Mouse (Mus musculus): ENCODE data around the gene Thap7. TPM values are rescaled to one million over a fixed set of nuclear protein-coding genes. Genes with fewer than 3 reads are reported as not detected.

The Thap7 gene
- polyA plus RNA-seq (2015; fragmentation: Nextera tagmentation; extraction: Ambion mirVana): 68.2 and 69.0 TPM in 2 replicates

DNA sequence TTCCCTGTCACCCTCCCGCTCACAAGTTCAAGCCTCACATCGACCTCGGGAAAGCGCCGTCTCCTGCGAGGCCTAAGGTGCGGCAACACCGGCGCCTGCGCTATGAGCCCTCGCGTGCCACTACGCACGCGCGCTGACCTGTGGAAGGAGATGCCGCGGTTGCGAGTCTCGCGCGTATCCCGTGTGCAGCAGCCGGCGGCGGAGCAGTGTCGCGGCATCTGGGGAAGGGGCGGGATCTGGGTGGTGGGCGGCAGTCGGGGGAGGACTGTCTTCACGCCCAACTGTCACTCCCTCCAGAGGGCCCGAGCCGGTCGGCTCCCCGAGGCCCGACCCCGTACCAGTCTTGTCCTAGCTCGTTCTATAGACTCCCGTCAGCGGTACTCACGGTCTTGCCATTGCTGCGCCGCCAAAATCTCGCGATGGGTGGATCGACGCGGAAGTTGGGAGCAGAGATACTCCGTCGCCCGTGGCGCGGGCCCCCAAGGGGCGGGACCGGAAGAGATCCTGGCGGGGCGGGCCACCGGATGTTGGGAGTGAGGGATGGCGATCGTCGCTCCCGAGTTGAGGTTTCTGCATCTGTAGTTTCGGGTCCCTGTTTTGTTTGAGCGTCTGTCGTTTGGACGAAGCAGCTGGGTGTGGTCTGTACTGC is at the start of gene Thap7:
Thap7 (minus strand) TSS at position 497 of the 649 bp plus-strand sequence.
- peak; percentile 98 for ATAC-seq (ENCODE audit: low FRiP score)
- no peaks in the 10 kb centered on the region for H3K27me3 ChIP-seq
- H3K9me3 ChIP-seq: no peaks in the 10 kb centered on the region
- H3K4me2 ChIP-seq: peak within 1 kb of the TSS; percentile 87
- under 1% methylated on average over 67 of the region's 67 CpGs for WGBS
- peak within 1 kb of the TSS; percentile 59 for H3K4me3 ChIP-seq
- peak within 1 kb of the TSS; percentile 89 for H3K9ac ChIP-seq
- H3K27ac ChIP-seq: peak within 1 kb of the TSS; percentile 98
- peaks cover 34% of the 10 kb centered on the region for H3K36me3 ChIP-seq
- peaks cover 30% of the 10 kb centered on the region for H3K4me1 ChIP-seq (replicated peaks)

DNA sequence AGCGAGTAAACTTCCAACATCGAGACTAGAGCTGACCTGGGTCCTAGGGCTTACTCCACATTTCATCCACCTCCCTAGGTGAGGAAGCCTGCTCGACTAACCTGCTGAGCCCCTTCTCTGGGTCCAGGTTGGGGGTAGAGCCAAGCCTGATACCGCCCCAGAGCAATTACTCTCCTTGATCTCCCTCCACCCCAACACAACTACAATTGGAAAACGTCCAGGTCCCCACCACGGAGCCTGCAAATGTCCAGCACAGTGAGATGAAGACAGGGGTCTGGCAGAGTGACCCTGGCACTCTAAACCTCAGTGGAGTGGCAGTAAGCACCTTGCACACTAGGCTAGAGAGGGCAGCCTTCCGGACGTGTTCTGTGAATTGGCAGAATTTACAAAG is 45.9 kb upstream of the Thap7 start:
- H3K36me3 ChIP-seq: no peaks in the 10 kb centered on the region
- peak overlapping the region; percentile 53 for H3K4me3 ChIP-seq
- peaks cover 20% of the 10 kb centered on the region for H3K4me1 ChIP-seq (replicated peaks)
- H3K27ac ChIP-seq: peak overlapping the region; percentile 72; the same call in 1 of the 2 replicates
- peaks cover 54% of the 10 kb centered on the region for H3K27me3 ChIP-seq
- peak overlapping the region; percentile 75 for H3K4me2 ChIP-seq
- no peak for ATAC-seq (ENCODE audit: low FRiP score)
- WGBS: 17% methylated on average over 8 of the region's 8 CpGs
- peak overlapping the region; percentile 74 for H3K9ac ChIP-seq
- H3K9me3 ChIP-seq: no peaks in the 10 kb centered on the region

DNA sequence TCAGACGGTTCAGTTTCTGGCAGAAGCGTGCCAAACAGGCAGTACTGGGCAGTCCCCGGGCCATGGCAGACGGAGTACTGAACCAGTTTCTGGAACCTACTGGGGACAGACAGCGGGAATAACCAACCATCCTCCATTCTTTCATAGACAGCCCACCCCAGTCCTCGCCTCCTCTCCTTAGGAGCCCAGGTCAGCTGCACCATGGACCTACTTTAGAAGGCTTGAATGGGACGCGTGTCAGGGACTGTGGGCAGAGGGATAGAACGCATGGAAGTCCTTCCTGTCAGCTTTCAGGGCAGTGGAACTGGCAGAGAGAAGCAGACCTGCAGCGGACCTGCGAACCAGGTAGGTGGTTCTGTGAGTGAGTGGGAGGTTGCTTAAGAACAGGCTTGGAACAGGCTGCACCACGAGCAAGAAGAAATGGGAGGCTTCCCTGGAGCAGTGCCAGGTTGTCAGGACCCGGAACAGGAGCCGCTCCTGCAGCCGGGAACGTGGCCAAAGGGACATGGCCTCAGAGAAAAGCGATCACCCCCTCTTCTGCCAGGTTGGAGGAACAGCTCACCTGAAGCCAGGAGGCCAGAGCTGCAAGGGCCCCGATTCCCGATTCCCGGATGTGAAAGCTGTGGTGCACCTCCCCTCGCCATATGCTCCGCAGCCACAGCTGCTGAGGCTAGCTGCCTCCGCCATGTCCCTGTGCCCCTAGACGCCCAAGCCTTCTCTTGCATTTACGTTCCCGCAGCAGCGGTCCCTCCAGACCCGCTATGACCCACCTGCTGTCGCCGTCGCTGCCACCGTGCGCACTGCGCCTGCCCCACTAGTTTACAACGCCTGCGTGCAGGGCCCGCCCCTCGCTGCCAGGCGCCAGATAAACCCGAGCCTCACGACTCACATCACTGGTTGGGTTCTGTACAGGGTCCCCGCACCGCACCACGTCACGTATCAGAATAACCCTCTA is 45.2 kb upstream of the Thap7 start:
- no peaks in the 10 kb centered on the region for H3K9me3 ChIP-seq
- ATAC-seq (ENCODE audit: low FRiP score): peak; percentile 83
- H3K9ac ChIP-seq: peak overlapping the region; percentile 74
- H3K27me3 ChIP-seq: peaks cover 54% of the 10 kb centered on the region
- peak overlapping the region; percentile 75 for H3K4me2 ChIP-seq
- H3K4me3 ChIP-seq: peak overlapping the region; percentile 53
- WGBS: 16% methylated on average over 43 of the region's 45 CpGs
- H3K36me3 ChIP-seq: no peaks in the 10 kb centered on the region
- peaks cover 20% of the 10 kb centered on the region for H3K4me1 ChIP-seq (replicated peaks)
- H3K27ac ChIP-seq: peak overlapping the region; percentile 72

DNA sequence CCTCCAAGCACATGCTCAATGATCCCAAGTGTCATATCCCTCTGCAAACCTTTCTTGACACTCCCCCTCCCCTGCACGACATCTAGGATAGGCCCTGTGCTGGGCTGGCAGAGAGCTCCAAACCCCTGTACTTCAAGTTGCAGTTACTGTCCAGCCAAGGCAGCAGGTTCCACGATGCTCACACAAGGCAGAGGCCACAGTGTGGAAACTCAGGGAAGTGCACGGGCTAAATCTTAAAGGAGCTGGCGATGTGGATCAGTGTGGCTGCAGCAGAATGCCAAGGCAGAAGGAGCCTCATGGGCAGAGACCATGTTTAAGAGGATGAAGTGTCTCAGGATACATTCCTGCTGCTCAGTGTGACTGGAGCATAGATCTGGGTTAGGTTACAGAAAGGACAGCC is 35.2 kb upstream of the Thap7 start:
- peaks cover 13% of the 10 kb centered on the region for H3K4me1 ChIP-seq (replicated peaks)
- no peak overlapping the region for H3K9ac ChIP-seq
- no peak overlapping the region for H3K4me2 ChIP-seq
- no peaks in the 10 kb centered on the region for H3K9me3 ChIP-seq
- H3K27ac ChIP-seq: no peak overlapping the region
- no peak for ATAC-seq (ENCODE audit: low FRiP score)
- no peak overlapping the region for H3K4me3 ChIP-seq
- WGBS: 38% methylated on average over 4 of the region's 4 CpGs
- no peaks in the 10 kb centered on the region for H3K36me3 ChIP-seq
- peaks cover 22% of the 10 kb centered on the region for H3K27me3 ChIP-seq

DNA sequence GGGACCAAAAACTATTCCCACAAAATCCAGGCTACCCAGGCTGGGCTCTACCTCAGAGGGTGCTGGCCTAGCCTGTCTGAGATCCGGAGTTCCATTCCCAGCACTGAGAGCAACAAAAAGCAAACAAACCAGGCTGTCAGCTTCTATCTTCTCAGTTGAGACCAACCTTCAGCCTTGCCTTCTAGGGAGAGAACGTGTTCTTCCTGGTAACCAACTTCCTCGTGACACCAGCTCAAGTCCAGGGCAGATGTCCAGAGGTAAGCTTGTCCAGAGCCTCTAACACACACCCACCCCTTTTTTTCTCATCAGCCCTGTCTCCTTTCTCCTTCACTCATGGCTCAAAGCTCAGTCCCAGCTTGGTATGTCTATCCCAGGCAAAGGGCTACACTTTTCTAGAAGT is 33.8 kb upstream of the Thap7 start:
- peaks cover 28% of the 10 kb centered on the region for H3K27me3 ChIP-seq
- H3K9ac ChIP-seq: no peak overlapping the region
- 69% methylated on average over 3 of the region's 3 CpGs for WGBS
- H3K9me3 ChIP-seq: no peaks in the 10 kb centered on the region
- no peak overlapping the region for H3K27ac ChIP-seq
- no peak for ATAC-seq (ENCODE audit: low FRiP score)
- H3K4me1 ChIP-seq (replicated peaks): peaks cover 18% of the 10 kb centered on the region
- H3K4me3 ChIP-seq: no peak overlapping the region
- no peak overlapping the region for H3K4me2 ChIP-seq
- H3K36me3 ChIP-seq: no peaks in the 10 kb centered on the region

DNA sequence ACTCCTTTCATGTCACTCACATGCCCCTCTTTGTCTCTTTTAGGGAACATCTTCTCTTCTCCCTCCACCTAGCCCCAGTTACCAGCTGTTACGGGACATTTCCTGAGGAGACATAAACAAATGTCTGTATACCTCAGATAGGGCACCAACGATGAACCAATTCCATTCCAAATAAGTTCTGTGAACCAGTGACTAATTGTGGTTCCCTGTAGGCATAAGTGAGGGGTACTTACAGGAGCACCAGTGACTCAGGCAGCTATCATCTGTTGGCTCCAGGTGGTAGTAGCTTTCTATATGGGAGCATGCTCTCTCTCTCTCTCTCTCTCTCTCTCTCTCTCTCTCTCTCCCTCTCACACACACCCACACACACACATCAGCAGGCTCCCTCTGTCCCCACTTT is 33.3 kb upstream of the Thap7 start:
- Histone ChIP-seq H3K4me2 (no peak overlapping the region), H3K9ac (no peak overlapping the region), H3K27ac (no peak overlapping the region), H3K4me1 (replicated peaks) (peaks cover 20% of the 10 kb centered on the region), H3K27me3 (peaks cover 29% of the 10 kb centered on the region), H3K4me3 (no peak overlapping the region), H3K9me3 (no peaks in the 10 kb centered on the region), H3K36me3 (no peaks in the 10 kb centered on the region)
- 79% methylated on average over 2 of the region's 2 CpGs for WGBS
- no peak for ATAC-seq (ENCODE audit: low FRiP score)

DNA sequence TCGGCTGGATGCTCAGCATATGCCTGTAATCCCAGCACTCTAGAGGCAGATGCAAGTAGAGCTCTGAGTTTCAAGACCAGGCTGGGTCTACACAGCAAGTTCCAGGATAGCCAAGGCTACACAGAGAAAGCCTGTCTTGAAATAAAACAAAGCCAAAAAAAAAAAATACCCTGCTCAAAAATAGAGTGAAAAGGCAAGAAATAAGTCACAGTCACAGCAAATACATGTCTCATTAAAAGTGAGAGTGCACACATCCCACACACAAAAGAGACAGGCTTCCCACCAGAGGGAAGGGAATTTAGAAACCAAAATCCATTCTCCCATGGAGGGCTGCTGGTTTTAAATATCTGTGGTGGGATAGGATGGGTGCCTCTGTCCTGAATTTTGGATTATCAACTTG is 32.6 kb upstream of the Thap7 start:
- Histone ChIP-seq H3K27me3 (peaks cover 29% of the 10 kb centered on the region), H3K27ac (no peak overlapping the region), H3K9ac (no peak overlapping the region), H3K4me2 (no peak overlapping the region), H3K36me3 (no peaks in the 10 kb centered on the region), H3K4me1 (replicated peaks) (peaks cover 26% of the 10 kb centered on the region), H3K4me3 (no peak overlapping the region), H3K9me3 (no peaks in the 10 kb centered on the region)
- 40% methylated on average over 1 of the region's 1 CpGs for WGBS
- ATAC-seq (ENCODE audit: low FRiP score): no peak

DNA sequence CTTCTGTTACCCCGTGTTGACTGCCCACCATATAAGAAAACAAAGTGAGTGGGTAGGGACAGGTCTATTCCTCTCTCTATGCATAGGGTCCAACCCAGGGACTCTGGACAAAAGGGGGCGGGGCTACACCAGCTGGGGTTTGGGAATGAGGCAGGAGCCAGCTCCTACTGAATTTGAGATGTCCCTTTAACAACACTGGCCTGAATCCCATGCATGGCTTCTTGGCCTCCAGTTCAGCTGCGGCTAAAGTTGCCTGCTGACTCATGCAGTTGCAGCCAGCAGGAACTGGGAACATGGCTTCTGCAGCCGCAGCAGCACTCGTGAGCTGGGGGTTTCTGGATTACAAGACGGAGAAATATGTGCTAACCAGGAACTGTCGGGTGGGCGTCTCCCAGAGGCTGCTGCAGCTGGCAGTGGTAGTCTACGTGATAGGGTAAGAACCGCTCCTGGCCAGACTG is 30.8 kb upstream of the Thap7 start, which contains the start of gene P2rx6:
P2rx6 (plus strand) TSS at position 135 of the 458 bp plus-strand sequence.
- H3K9me3 ChIP-seq: no peaks in the 10 kb centered on the region
- peak within 1 kb of the TSS; percentile 45 for H3K27ac ChIP-seq
- peak within 1 kb of the TSS; percentile 20 for H3K4me3 ChIP-seq
- H3K36me3 ChIP-seq: no peaks in the 10 kb centered on the region
- WGBS: 3% methylated on average over 10 of the region's 10 CpGs
- H3K4me1 ChIP-seq (replicated peaks): peaks cover 33% of the 10 kb centered on the region
- peak; percentile 60 for ATAC-seq (ENCODE audit: low FRiP score)
- peaks cover 30% of the 10 kb centered on the region for H3K27me3 ChIP-seq
- peak within 1 kb of the TSS; percentile 47; the same call in 1 of the 2 replicates for H3K9ac ChIP-seq
- H3K4me2 ChIP-seq: peak within 1 kb of the TSS; percentile 39

DNA sequence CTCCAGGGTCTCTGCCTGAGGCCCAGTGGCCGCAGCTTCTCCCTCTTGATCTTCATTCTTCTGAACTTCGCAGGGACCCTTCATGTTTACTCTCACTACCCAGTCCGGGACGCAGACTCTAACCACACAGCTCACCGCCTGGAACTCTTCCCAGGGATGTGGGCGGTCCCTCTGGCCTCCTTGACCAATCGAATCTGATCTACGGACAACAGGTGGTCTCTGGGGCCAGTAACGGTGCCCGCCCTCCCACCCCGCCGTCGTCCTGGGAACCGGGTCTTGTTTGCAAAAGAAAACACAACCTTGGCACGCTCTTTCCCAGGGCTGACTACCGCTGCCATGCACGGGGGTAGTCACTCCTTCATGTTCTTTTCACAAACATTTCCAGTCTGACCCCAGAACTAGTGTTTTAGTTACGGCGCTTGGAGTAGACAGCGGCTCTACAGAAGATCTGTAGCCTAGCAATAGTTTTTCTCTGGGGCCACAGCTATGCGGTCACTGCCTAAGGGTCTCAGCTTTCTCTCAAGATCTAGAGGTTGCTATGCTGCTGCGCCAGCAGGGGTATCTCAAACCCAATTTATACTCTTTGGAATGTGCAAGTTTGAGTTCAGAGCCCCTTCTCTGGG is 30.3 kb upstream of the Thap7 start, which contains the start of gene Lrrc74b:
Lrrc74b (minus strand) TSS at position 120 of the 623 bp plus-strand sequence.
- Histone ChIP-seq H3K4me1 (replicated peaks) (peaks cover 33% of the 10 kb centered on the region), H3K9ac (peak within 1 kb of the TSS; percentile 47; the same call in 1 of the 2 replicates), H3K9me3 (no peaks in the 10 kb centered on the region), H3K27ac (peak within 1 kb of the TSS; percentile 45), H3K4me2 (peak within 1 kb of the TSS; percentile 39), H3K4me3 (peak within 1 kb of the TSS; percentile 20), H3K27me3 (peaks cover 28% of the 10 kb centered on the region), H3K36me3 (no peaks in the 10 kb centered on the region)
- 1% methylated on average over 22 of the region's 22 CpGs for WGBS
- ATAC-seq (ENCODE audit: low FRiP score): peak; percentile 71

DNA sequence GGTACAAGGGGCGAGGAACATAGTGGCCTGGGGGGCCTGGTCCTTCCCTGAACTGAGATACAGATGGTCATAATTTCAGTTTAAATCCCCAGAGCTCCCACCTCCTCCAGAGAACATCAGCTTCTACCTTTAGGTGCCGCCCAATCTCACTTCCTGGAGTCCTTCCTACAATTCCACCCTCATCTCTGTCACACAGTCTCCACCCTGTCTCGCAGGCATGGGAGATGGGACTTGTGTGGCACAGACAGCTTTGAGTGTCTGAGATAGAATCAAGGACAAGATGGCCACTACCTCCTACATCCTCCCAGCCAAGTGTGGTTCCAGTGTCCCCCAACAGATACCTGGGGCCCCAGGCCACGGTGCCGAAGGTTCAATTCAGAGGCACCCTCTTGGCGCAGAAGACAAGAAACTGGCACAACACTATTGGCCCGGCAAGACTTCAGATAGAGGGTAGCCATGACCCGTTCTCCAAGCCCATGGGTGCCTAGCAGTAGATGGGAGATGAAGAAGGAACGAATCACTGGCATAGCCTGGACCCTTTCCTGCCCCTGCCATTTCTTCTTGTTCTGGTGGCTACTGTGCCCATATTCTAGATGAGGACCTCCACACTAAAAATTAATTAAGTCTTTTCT is 28.6 kb upstream of the Thap7 start:
- no peak for ATAC-seq (ENCODE audit: low FRiP score)
- Histone ChIP-seq H3K27ac (no peak overlapping the region; the same call in 1 of the 2 replicates), H3K4me1 (replicated peaks) (peaks cover 41% of the 10 kb centered on the region), H3K9ac (no peak overlapping the region), H3K4me3 (no peak overlapping the region), H3K36me3 (no peaks in the 10 kb centered on the region), H3K9me3 (no peaks in the 10 kb centered on the region), H3K27me3 (peaks cover 26% of the 10 kb centered on the region), H3K4me2 (0 out of 2 replicates have a peak overlapping the region, but pooled peaks have one; percentile 33)
- WGBS: 64% methylated on average over 9 of the region's 9 CpGs

DNA sequence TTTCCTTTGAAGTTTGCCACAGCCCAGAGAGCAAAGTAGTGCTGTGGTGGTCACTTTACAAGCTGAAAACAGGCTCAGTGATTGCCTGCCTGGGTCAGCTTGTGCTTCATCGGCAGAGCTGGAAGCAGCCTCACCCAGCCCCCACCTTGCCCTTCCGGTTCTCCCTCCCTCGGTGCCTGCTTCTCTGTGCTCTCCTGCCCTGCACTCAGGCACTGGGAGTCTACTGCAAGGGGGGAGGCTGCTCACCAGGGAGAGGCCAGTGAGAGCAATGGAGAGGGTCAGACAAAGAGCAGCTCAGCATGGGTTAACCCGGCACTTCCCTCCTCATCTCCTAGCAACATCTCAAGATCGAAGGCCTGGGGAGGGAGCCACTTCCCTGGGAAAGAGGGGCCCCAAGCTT is 27.9 kb upstream of the Thap7 start:
- peak overlapping the region; percentile 42; the same call in 1 of the 2 replicates for H3K27ac ChIP-seq
- H3K4me1 ChIP-seq (replicated peaks): peaks cover 48% of the 10 kb centered on the region
- ATAC-seq (ENCODE audit: low FRiP score): no peak
- peak overlapping the region; percentile 43; the same call in 1 of the 2 replicates for H3K9ac ChIP-seq
- WGBS: 0% methylated on average over 5 of the region's 5 CpGs
- H3K9me3 ChIP-seq: no peaks in the 10 kb centered on the region
- no peaks in the 10 kb centered on the region for H3K36me3 ChIP-seq
- peak overlapping the region; percentile 33; the same call in 1 of the 2 replicates for H3K4me2 ChIP-seq
- H3K27me3 ChIP-seq: peaks cover 23% of the 10 kb centered on the region
- H3K4me3 ChIP-seq: no peak overlapping the region
